Mouse (Mus musculus) Muller cell, postnatal 12 days (primary cell): ENCODE data around the gene Lsm3.

Experiments used
- DNase-seq: peaks from one replicate; pipeline ENCODE4 v3.0.0-alpha.2; 2015; ENCODE audit errors: inconsistent ontology term

Gene Lsm3

DNA sequence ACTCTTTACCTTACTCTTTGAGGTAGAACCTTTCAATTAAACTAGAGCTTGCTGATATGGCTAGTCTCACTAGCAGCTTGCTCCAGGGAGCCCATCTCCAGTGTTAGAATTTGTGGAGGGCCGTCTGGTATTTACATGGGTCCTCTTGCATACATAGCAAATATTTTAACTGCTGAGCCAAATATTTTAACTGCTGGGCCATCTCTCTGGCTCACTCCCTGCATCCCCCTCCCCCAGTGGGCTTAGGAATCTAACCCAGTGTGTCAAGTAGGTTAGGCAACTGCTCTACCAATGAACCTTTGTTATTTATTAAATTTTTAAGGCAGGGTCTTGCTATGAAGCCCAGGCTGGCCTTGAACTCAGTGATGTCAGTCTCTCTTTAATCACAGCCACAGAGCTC lies 42.8 kb downstream of the Lsm3 start:
- peak; percentile 37 for DNase-seq

DNA sequence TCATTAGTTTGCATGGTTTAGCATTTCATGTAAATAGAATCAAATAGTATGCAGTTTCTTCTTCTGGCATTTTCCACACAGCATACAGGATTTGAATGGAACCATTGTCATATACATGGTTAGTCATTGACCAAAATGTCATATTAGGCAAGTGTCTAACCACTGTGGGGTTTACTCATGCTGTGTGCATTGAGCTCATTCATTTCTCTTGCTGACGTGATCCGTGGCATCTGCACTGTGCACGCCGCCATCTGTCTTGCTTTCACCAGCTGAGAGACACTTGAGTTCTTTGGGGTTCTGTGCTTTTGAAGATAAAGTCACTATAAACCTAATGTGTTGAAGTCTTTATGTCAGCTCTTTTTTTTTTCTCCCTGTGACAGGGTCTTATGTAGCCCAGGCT lies 43.6 kb downstream of the Lsm3 start:
- peak; percentile 50 for DNase-seq

DNA sequence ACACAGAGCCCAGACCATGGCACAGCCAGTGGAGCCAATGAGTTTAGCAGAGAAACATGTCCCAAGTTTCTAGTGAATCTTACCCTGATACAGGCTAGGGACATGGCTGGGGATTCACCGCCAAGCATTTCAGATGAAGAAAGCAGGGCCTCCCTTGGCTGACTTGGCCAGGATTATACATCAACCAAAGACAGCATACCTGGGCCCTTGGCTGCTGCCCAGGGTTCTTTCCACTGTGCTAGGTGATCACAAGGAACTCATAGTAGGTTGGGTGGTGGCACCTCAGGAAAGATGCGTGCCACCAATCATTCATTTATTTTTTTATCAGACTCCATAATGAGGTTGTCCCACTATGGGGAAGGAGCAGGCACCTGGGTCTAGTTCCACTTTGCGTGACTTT lies 44.5 kb downstream of the Lsm3 start:
- no peak for DNase-seq

DNA sequence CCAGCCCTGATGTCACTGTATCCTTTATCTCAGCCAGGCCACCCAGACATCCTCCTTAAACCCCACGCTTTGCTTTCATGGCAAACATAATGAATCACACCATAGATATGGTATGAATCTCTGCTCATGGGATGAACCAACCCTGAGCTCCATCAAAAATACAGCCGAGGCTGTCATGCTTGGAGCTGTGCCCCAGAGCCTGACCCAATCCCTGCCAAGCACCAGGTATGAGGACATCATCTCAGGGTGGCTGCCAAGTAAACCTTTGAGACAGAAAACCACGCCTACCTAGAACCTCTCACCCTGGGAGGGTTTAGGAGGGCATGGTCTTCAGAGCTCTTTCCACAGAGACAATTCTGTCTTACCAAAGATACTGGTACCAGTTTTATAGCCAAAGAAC lies 47.3 kb downstream of the Lsm3 start:
- DNase-seq = peak; percentile 12

DNA sequence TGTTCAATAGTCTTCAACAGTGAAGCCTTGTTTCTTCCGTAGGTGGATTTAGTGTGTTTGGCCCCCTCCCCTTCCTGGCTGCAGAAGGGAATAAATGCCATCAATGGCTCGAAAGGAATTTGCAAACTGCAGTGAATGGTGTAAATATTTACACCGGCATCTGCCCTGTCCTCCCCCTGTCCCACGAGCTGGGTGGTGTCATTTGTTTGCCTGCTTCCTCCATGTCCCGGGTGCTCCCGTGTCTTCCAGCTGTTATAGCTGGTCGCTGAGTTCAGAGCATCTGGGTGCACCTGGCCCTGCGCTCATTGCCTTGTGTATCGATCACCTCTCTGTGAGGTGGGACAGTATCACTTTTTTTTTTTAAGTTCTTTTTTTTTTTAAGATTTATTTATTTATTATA lies 50.7 kb downstream of the Lsm3 start:
- DNase-seq = no peak
